Mouse (Mus musculus): ENCODE measurements at regions not wholly inside any gene's neighbourhood (a gene's known extent, or its start where the extent isn't known, plus 50 kb on each side); places are given as distances from the start of the nearest gene placed in this dataset.
A peak's percentile ranks its signal among the peaks of the same experiment; 100 is the strongest.

DNA sequence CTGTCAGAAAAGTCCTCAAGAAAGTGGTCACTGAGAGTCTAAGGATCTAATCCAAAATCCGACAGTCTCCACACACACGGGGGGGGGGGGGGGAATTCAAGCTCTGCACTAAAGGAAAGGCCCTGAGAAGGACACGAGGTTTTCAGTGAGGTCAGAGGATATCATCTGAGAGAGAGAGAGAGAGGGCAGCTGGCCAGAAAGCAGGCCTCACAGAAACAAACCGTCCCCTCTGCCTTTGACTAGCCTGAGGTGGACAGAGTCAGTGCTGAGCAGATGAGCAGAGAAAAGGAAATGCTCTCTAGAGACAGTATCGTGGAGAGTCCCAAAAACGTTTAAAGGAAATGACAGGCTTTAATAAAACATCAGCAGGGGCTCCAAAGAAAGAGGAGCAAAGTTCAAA lies 282.0 kb downstream of the Gm49356 start:
- DNase-seq = no peak

DNA sequence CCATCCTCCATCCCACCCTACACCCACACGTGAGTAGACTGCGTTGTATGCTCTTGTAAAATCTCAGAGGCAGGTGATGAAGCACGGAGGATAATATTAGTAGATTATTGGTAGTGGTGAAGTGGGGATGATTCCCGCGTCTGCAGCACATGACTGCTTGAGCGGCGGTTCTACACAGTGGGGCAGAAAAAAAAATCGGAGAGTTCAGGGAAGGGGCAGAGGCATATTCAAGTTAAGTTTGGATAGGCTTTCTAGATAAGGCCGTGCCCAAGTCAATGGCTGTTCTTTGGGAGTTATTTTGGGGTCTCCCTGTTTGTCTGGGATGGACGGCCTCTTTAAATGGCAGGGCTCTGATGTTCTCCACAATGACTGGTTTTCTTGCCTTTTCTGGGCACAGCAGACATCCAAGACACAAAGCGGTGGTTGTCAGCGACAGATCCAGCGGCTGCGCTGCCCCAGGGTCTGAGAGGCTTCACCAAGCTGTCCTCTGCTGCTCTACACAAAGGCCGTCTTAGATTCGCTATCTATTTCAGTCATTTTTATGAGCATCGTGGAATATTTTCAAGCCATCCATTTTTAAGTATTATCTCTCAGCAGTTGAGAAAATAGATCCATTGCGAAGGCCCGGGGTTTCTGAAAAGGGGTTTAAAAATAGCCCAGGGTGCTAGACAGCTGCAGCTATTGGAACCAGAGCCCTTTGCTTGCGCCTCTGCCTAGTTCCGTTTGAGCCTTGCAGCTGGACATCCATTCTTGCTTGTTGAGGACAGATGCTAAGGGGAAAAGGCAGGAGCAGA lies 284.6 kb downstream of the Gm49356 start:
- DNase-seq = peak; percentile 40

DNA sequence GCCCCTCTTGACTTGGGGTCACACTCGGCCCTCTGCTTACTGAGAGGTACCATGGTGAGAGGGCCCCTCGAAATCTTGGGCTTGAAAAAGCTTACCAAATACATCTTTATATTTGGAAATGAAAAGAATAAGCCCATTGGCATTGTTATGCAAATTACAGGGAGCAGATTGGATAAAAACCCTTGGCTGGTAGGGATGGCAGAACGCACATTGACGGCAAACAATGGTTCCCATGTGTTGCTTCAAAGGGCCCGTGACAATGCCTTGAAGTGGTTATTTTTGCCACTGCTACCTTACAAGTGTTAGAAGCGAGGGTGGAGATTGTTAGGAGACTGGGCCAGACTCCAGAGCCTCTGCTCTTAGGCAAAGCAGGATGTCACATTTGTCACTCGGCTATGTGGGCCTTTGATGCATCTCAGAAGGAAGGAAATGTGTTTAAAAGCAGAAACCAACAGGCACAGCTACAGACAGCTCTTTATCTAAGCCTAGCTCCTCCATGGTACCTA lies 285.2 kb downstream of the Gm49356 start:
- peak; percentile 72 for DNase-seq

DNA sequence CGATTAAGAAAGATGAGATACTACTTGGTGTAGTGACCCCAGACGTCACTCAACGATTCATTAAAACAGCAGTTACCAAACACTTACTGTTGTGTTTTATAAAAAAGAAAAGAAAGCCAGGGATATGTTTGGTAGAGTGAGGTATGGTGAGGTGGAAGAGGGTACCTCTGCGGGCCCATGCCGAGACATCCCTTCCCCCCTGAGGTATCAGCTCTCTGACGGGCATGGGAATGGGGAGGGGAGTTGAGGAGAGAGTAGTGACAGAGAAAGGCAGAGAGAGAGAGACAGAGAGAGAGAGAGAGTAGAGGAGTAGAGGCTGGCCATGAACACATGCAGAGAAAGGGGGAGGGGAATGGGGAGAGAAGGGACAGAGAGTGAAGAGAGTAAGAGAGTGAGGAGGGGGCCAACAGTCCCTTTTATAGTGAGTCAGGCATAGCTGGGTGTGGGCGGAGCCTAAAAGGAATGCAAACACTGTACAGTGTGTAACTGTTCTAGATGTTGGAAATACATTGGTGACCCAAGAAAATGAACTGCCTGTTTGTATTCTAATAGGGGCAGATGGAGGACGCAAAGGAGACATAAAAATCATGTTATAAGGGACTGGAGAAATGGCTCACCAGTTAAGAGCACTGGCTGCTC lies 285.9 kb downstream of the Gm49356 start:
- DNase-seq = no peak

DNA sequence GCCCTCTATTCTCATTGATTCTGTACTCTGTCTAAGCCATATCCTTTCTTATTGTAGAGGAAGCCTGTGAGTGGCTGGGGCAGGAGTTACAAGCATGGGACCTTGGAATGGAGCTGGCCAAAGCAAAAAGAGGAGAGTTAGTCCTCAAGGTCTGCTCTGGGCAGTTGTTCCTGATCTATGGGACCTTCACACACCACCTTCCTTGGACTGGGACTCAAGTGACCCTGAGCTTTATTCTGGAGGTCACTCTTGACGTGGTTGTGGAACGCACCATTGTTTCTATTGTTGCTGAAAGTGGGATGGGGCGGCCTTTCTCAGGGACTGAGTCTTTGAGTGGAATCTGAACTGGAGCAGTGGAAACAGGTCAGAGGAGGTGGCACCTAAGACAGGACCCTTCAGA lies 291.0 kb downstream of the Gm49356 start:
- no peak for DNase-seq

DNA sequence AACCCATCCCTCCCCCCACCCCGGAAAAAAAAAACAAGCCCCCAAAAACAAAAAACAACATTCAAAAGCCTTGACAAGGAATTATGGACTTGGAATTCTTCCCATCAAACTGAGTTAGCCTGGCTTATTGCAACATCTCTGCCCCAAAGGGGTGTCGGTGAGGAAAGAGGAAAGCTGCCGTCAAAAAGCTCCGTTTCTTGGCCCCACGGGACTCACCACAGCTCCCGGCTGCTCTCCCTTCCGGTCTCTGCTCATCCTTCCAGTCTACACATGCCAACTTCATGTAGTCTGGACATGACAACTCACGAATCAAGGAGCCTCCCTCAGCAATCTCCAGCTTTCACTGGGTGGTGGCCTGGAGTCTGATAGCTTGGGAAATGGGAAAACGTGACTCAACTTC lies 295.4 kb downstream of the Gm49356 start:
- peak; percentile 79 for DNase-seq

DNA sequence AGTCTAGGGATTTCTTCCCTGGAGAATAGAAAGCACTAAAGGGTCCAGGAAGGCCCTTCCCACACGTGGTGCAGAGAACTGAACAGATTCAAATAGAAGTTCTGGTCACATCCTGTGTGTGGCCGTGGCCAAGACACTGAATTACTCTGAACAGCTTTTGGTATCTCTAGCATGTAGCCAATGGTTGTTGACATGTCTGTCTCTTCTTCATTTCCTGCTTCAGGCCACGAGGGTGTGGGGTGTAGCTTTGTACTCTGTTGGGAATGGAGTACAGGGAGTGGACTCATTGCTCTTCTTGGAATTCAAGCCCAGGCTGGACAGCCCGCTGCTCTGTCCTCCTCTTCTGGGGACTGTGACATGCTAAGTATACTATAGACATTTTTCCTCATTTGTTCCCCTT lies 298.5 kb downstream of the Gm49356 start:
- peak; percentile 59 for DNase-seq

DNA sequence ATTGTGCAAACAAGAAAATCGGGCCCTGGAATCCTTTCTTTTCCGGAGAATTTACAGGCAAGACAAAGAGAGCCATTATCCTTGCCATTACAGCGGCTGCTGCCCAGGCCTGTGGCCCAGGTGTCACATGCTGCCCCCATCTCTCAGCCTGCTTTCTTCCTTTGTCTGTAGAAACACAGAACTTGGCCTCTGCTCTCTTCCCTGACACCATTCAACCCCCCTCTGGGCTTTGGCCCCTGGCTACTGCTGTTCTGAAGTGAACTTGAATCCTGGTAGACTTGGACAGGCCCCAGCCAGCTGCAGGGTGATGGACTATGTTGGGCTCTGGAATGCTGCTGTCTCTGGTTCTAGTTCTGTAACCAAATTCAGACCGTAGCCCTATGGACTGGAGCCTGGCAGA lies 299.3 kb downstream of the Gm49356 start:
- DNase-seq = peak; percentile 64

DNA sequence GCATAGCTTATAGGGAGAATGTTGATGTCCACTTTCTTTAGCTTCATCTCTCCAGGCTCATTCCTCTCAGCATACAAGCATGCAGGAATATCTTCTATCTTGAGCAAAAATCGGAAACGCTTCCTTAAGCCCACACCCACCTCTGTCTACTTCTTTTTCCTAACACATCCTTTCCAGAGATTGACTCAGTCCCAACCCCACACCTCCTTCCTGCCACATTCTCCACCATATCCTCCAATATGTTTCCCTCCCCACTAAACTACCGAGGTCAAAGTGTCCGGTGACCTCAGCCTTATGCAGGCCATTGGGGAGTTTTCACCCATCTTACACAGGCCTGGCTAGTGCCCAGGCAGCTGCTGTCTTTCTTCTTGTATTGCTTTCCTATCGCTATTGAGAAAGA lies 301.4 kb downstream of the Gm49356 start:
- DNase-seq = no peak

DNA sequence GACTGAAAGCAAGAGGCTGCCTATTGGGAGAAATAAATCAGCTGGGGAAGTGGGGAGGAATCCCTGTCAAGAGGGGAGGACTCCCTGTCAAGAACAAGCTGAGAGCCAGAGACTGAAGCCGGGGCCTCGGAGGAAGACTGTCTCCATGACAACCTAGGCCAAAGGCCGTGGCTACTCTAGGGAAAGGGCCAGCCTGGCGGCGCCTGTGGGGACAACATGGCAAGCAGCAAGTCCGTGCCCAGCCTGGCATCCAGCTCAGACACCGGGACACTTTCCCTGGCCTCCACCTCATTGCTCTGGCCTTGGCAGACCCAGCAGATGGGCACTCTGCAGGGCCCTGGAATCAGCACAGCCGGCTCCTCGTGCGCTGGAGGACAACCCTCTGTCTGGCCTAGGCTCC lies 305.3 kb downstream of the Gm49356 start:
- DNase-seq = peak; percentile 65

DNA sequence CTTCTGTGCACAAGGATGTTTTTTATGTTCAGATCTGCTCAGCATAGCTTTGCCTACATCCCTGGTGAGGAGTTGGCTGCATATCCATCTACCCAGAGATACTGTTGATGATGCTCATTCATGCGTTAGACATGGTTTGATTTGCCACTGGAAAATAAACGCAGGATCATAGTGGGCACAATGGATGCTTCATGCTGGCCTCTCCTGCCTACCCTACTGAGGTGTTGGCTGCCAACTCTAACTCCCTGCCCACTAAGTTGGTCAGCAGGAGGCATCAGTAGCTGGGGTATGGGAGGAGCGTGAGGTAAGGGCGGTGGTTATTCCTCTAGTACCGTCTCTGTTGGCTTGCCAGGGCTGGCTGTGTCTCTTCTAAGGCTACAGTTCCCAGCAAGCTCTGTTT lies 307.3 kb downstream of the Gm49356 start:
- DNase-seq = no peak

DNA sequence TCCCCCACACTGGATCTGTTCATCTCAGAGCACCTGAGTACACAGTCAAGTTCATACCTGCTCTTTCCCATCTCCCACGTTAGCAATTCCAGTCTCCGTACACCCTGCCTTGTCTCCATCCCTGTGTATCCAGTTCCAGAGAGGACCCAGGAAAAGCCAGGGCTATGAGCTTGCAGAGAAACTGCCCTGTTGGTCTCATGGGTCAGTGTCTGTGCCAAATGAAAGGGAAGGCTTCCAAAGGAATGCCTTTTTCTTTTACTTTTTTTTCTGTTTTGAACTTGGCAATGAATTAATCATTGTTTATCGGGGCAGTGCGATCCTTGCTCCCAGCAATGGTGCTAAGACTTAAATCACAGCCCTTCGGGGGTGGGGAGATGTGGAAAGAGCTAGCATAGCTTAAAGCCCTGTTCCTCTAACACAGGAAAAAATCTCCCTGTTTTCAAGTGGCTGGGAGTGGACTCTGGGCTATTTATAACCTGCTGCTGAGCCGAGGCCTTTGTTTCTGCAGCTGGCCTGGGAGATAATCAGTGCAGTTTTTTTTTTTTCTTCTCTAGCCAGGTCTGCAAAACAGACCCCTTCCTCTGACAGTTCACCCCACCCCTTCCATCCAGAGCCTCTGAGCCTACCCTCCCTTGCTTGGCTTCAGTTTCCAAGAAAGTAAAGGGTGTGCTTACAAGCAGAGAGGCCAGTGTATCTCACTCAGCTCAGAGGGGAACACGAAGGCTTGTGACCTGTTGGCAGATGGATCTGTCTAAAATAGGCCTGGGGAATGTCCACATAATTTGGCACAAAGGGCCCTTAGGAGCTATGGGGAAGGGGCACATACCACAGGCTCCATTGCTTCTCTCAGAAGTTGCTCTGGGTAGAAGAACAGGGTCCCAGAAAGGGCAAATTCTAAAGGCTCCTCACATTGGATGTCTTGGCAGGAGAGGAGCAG lies 308.6 kb downstream of the Gm49356 start:
- DNase-seq = peak; percentile 87

DNA sequence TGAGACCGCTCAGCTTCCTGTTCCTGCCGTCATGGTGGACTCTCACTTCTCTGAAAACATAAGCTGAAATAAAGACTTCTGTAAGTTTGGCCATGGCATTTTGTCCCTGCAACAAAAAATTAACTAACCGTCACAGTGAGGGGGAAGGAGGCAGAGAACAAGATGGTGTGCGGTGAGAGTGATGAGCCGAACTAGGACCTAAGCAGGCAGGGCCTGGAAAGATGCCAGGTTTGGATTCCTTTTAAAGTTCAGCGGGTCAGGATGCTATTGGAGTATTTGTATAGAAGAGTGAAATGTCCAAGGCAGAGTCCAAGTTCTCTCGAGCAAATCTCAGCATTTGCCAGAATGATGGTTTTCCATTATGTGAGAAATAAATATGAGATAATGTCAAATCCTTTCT lies 312.3 kb downstream of the Gm49356 start:
- peak; percentile 69 for DNase-seq

DNA sequence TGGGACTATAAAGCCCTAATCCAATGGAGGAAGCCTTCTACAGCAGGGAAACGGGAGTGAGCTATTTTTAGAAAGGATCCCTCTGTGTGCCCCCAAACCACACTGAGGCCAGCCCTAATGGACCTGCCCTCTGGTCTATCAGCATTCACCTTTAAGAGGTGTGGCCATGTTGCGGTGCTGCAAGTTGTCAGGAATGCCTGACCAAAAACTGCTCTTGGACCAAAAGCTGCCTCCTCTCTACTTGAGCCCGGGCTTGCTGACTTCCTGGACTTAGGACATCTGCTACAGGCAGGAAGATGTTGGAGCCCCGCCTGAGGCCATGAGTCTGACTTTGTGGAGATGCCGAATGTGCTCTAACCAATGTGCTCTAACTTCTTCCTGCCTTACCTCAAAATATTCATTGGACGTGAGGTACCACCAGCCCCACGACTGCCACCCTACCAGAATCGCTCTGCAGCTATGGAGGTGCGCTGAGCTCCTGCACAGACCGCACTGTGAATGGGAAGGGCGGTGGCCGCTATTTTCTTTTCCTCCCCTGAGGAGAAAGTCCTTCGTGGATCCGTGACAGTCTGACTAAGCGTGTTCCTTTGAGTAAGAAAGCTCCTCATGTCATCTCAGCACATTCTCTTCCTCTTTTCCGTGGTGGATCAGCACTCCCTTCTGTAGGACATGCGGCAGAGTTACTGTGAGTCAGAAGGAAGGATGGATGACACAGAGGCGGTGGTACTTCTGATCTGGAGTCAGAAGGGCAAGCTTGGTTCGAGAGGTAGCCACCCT lies 313.0 kb downstream of the Gm49356 start:
- no peak for DNase-seq

DNA sequence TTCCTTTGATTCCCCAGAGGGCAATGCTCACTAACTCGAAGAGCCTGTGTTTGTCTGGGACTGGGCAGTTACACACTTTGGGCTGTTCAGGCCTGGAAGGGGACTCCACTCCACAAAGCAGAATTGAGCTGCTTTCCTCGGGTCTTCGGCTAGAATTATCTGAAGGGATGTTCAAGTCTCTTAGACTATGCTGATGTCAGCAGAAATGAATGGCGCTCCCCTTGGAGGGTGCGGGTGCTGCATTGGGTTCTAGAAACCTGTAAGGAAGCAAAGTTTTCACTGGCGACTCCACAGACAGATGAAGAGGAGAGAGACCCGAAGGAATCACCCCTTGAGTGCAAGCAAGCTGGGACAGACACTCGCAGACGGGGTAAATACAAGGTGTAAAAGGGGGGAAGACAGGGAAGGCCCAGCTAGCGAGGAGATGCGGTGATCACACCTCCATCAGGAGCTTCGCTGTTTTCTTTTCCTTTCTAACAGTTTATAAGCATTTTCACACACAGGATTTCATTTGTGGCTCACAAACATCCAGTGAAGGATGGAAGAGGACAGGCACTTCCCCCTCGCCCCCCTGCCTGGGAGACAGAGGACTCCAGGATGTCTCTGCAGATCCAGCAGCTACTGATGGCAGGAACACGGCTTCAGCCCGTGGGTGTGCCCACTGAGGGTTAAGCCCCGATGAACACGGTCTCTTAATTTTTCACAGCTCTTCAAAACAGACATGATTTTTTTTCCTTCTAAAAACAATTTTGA lies 314.2 kb downstream of the Gm49356 start:
- DNase-seq = peak; percentile 51

DNA sequence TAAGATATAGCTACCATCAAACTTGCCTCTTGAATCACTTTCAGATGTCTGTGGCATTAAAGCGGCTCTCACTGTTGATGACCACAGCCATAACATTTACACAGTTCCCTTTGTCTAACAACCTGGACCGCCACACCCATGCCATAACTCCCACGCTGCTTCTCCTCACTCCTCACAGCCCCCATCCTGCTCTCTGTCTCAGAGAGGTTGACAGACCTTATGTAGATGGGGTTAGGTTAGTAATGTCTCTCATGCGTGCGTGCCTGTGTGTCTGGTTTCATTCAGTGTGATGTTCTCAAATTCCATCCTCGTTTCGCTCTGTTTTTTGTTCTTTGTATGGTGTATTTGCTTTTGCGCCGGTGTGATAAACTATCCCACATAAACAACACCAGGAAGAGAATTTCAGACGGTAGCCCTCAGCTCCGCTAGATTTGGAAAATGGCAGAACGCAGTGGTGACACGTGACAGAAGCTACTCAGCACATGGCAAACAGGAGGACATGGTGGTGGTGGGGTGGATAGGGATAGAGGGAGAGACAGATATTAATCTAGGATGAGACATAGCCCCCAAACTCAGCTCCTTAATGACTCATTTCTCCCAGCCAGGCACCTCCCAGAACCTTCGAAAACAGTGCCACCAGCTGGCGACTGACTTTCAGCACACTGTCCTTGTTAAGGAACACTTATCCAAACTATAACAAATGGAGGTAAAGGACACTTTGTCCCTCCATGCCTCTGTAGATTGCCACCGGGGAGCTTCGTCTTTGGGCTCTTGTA lies 314.9 kb downstream of the Gm49356 start:
- DNase-seq = peak; percentile 77

DNA sequence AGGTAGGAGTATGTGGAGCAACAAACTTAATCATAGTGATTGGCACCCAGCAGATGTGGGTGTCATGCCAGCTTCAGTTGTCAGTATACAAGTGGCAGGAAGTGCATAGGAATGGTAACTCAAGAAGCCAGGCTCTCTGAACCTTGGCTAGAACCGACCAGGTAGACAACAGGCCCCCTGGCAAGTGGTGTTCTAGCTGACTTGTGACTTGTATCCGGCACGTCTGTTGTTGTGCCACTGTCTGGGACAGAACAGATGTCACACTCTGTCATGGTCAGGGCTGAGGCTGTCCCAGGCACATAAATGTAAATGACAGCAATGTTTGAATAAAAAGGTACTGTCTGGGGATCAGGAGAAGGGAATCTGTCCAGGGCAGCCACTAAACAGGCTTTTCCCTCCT lies 316.0 kb downstream of the Gm49356 start:
- no peak for DNase-seq

DNA sequence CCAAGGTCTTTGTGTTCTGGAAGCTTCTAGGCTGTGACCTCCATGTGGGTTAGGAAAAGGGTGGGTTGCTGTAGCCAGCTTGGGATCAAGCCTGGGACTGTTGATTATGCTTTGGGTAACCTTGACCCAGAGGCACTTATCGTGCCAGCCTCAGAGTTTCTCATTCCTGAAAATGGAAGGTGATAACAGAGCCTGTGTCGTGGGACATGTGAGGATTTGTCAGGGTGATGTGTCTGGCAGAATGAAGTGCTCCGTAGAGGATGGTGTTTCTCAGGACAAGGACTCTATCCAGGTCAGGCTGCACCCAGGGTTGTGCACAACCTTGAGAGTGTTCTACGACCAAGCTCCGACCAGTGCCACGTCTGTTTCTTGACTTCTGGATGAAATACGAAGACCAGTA lies 316.4 kb downstream of the Gm49356 start:
- DNase-seq = no peak

DNA sequence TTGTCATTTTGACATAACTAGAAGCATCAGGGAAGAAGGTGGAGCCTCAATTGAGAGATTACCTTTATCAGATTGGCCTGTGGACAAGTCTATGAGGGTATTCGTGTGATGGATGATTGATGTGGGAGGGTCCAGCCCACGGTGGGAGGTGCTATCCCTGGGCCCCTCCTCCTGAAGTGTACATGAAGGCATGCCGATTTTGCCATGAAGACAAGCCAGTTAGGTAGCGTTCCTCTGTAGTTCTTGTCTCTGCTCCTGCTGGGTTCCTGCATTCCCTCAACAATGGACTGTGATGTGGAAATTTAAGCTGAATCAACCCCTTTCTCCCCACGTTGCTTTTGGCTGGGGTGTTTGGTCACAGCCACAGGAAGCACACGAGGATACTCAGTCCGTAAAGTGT lies 317.5 kb downstream of the Gm49356 start:
- no peak for DNase-seq

DNA sequence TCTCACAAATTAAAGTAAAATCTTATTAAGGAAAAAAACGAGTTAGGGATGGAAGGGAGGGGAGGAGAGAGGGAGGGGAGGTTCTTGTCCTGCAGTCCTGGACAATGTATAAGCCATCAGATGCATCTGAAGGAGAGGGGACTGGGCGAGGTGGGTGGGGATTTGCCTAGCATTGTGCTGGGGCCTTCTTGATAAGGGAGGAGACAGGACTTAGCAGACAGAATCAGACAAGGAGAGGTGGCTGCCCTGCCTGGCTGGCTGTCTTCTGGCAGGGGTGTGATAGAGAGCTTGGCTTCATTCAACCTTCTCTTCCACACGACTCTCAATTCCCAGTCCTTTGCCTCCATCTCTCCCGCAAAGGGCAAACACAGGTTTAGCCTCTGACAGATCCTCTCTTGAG lies 318.9 kb downstream of the Gm49356 start:
- no peak for DNase-seq

DNA sequence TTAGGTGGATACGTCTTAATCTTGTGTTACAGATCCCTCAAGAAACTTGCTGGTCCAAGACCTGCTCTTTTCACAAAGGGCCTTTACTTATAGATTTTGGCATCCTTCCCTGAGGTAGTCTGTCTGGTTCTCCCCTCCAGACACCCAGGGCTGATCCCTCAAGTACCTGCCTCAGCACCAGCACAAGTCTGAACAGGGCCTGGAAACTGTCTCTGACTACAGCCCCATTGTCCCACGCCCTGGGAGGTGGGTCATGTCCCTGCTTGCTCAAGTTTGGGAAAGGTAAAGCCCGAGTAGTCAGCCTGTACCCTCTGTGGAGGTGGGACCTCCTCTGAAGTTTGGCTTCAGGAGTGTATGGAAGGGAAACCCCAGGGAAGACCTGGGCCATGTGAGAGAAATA lies 323.3 kb downstream of the Gm49356 start:
- no peak for DNase-seq
